Mouse (Mus musculus) MEL (cell line): ENCODE results near the gene Mecom. TPM values are rescaled to one million over a fixed set of nuclear protein-coding genes. Genes with fewer than 3 reads are reported as not detected.

Experiments
- DNase-seq: peaks from one replicate; pipeline ENCODE4 v3.0.0; 2011; ENCODE audit warnings: low read depth, low spot score
- H3K27ac ChIP-seq: 2 replicates; pipeline ENCODE4 v1.5.1; 2012; ENCODE audit warnings: low read depth, mild to moderate bottlenecking, control low read depth, low read length, moderate library complexity; ENCODE audit not compliant: control insufficient read depth
- H3K27me3 ChIP-seq, 2 experiments: fragments of 150-350 bp in 1 of 2; sonication (generic) in 1 of 2; 2 replicates each; pipeline ENCODE4 v1.6.1; 2012; ENCODE audit warnings: low read length in 2 of 2, mild to moderate bottlenecking in 2 of 2, improper control_type of control experiment in 1 of 2, moderate library complexity in 1 of 2; ENCODE audit not compliant: insufficient read depth in 2 of 2, control insufficient read depth in 1 of 2
- H3K36me3 ChIP-seq, 2 experiments: 2 replicates each; pipeline ENCODE4 v1.6.1; 2012 to 2014; ENCODE audit warnings: low read length in 2 of 2, improper control_type of control experiment in 1 of 2, inconsistent platforms in 1 of 2, mild to moderate bottlenecking in 1 of 2; ENCODE audit not compliant: insufficient read depth in 2 of 2, control insufficient read depth in 1 of 2
- H3K4me1 ChIP-seq, 2 experiments: fragments of 150-350 bp in 1 of 2; sonication (generic) in 1 of 2; 2 replicates each; pipeline ENCODE4 v1.6.1; 2012; ENCODE audit warnings: low read length in 2 of 2, improper control_type of control experiment in 1 of 2, mild to moderate bottlenecking in 1 of 2; ENCODE audit not compliant: insufficient read depth in 2 of 2, control insufficient read depth in 1 of 2
- H3K4me3 ChIP-seq, 2 experiments: fragments of 150-350 bp in 1 of 2; sonication (generic) in 1 of 2; 2 replicates each; pipeline ENCODE4 v1.5.1; 2012; ENCODE audit warnings: low read depth in 2 of 2, low read length in 2 of 2, mild to moderate bottlenecking in 2 of 2, moderate library complexity in 2 of 2, control low read depth in 1 of 2, improper control_type of control experiment in 1 of 2; ENCODE audit not compliant: control insufficient read depth in 1 of 2, insufficient read depth in 1 of 2
- H3K79me2 ChIP-seq: 2 replicates; pipeline ENCODE4 v1.6.1; 2012; ENCODE audit warnings: mild to moderate bottlenecking, low read length, moderate library complexity; ENCODE audit not compliant: control insufficient read depth, poor library complexity, insufficient read depth
- H3K9ac ChIP-seq: 2 replicates; pipeline ENCODE4 v1.6.1; 2012; ENCODE audit warnings: low read depth, mild to moderate bottlenecking, control low read depth, low read length, moderate library complexity; ENCODE audit not compliant: control insufficient read depth, poor library complexity, severe bottlenecking
- H3K9me3 ChIP-seq: fragments of 150-350 bp; sonication (generic); replicated peaks from 2 replicates; pipeline ENCODE4 v1.6.1; 2012; ENCODE audit warnings: mild to moderate bottlenecking, low read length, improper control_type of control experiment, moderate library complexity; ENCODE audit not compliant: insufficient read depth
- CHD1 ChIP-seq: IDR thresholded peaks from 2 replicates; pipeline ENCODE4 v1.6.1; 2012; ENCODE audit warnings: low read depth, mild to moderate bottlenecking, inconsistent platforms, low read length, improper control_type of control experiment
- E2F4 ChIP-seq: IDR thresholded peaks from 2 replicates; pipeline ENCODE4 v1.6.1; 2011; ENCODE audit warnings: low read depth, low read length, improper control_type of control experiment, borderline replicate concordance
- ELF1 ChIP-seq: IDR thresholded peaks from 2 replicates; pipeline ENCODE4 v1.6.1; 2014; ENCODE audit warnings: low read depth, mild to moderate bottlenecking, inconsistent platforms, low read length, improper control_type of control experiment, moderate library complexity
- ETS1 ChIP-seq: IDR thresholded peaks from 2 replicates; pipeline ENCODE4 v1.6.1; 2012; ENCODE audit warnings: low read depth, mild to moderate bottlenecking, inconsistent platforms, low read length, improper control_type of control experiment, moderate library complexity
- HCFC1 ChIP-seq: IDR thresholded peaks from 2 replicates; pipeline ENCODE4 v1.6.1; 2012; ENCODE audit warnings: low read depth, mild to moderate bottlenecking, inconsistent platforms, low read length, improper control_type of control experiment, moderate library complexity
- NELFE ChIP-seq: IDR thresholded peaks from 2 replicates; pipeline ENCODE4 v1.6.1; 2011; ENCODE audit warnings: low read depth, low read length, improper control_type of control experiment
- POLR2AphosphoS2 ChIP-seq: IDR thresholded peaks from 2 replicates; pipeline ENCODE4 v1.6.1; 2011; ENCODE audit warnings: low read length, improper control_type of control experiment
- POLR2AphosphoS5 ChIP-seq: IDR thresholded peaks from 2 replicates; pipeline ENCODE4 v1.6.1; 2012; ENCODE audit warnings: low read depth, borderline replicate concordance, mild to moderate bottlenecking, inconsistent platforms, low read length, moderate library complexity, mixed read lengths
- ZKSCAN1 ChIP-seq: IDR thresholded peaks from 2 replicates; pipeline ENCODE4 v1.6.1; 2012; ENCODE audit warnings: low read depth, mild to moderate bottlenecking, inconsistent platforms, low read length, improper control_type of control experiment, moderate library complexity
- polyA plus RNA-seq, 2 experiments: library from polyadenylated mRNA; stranded (reverse) in 1 of 2; unstranded in 1 of 2; fragments of >175 nt in 1 of 2; fragments of >200 nt in 1 of 2; gene quantifications; 2 replicates each; pipeline versions ENCODE4 v1.2.1 to v1.2.4; 2012; ENCODE audit warnings: low replicate concordance in 2 of 2, low read depth in 1 of 2; ENCODE audit not compliant: insufficient read length in 2 of 2, insufficient read depth in 1 of 2, missing spikeins in 1 of 2
- total RNA-seq: library from RNA; depleted of rRNA; stranded (reverse); fragments of 300-350 nt; gene quantifications from 2 replicates; pipeline ENCODE4 v1.2.3, GENCODE M21; 2012; rRNA removed

Mecom gene
- total and polyA plus RNA-seq, 3 experiments = 0.04 TPM; not detected in 2

- no peak for TF ChIP-seq ETS1
- TF ChIP-seq HCFC1 = no peak
- no peak for TF ChIP-seq CHD1
- no peak for TF ChIP-seq POLR2AphosphoS5
- TF ChIP-seq ELF1 = no peak
- TF ChIP-seq NELFE = no peak
- no peak for TF ChIP-seq ZKSCAN1
- TF ChIP-seq E2F4 = no peak
- TF ChIP-seq POLR2AphosphoS2 = no peak
- no peaks in the 10 kb centered on the region for H3K9me3 ChIP-seq
- no peak overlapping the region for H3K4me3 ChIP-seq
- no peak overlapping the region for H3K9ac ChIP-seq
- no peak for DNase-seq
- no peaks in the 10 kb centered on the region for H3K36me3 ChIP-seq
- H3K27ac ChIP-seq = no peak overlapping the region
- H3K4me1 ChIP-seq = no peaks in the 10 kb centered on the region
- H3K79me2 ChIP-seq = no peaks in the 10 kb centered on the region
- H3K27me3 ChIP-seq = no peaks in the 10 kb centered on the region
These were observed 644.1 kb downstream of the Mecom start for GRCm38 (mm10) chr3:29903596-29904308.

Other genes with a start within 250 kb of the Mecom start
- 0.08 TPM in 1 of 2 replicates, not detected in the other for gene Actrt3, start 51.9 kb upstream of the Mecom start, total RNA-seq
- under 1 TPM in 1 of 2 experiments, not detected in 1; 0.04 TPM for gene Actrt3, start 51.9 kb upstream of the Mecom start, polyA plus RNA-seq
- gene Mynn, start 54.1 kb upstream of the Mecom start, total RNA-seq = 13.9 and 17.0 TPM in 2 replicates
- 10 to 100 TPM in 1 of 2 experiments, not detected in 1; 12.3 TPM for gene Mynn, start 54.1 kb upstream of the Mecom start, polyA plus RNA-seq
- not detected in 2 replicates for gene Lrriq4, start 96.5 kb upstream of the Mecom start, total RNA-seq
- not detected for gene Lrriq4, start 96.5 kb upstream of the Mecom start, polyA plus RNA-seq
- not detected in 2 replicates for gene Lrrc34, start 99.9 kb upstream of the Mecom start, total RNA-seq
- not detected for gene Lrrc34, start 99.9 kb upstream of the Mecom start, polyA plus RNA-seq
- gene Lrrc31, start 151.8 kb upstream of the Mecom start, total RNA-seq = 0.07 TPM in 1 of 2 replicates, not detected in the other
- gene Lrrc31, start 151.8 kb upstream of the Mecom start, polyA plus RNA-seq = under 1 TPM in 1 of 2 experiments, not detected in 1; 0.03 TPM
- not detected in 2 replicates for gene Samd7, start 198.3 kb upstream of the Mecom start, total RNA-seq
- gene Samd7, start 198.3 kb upstream of the Mecom start, polyA plus RNA-seq = not detected
- gene Sec62, start 244.9 kb upstream of the Mecom start, total RNA-seq = 32.8 and 35.6 TPM in 2 replicates
- 100 to 1,000 TPM in 1 of 2 experiments, 10 to 100 TPM in 1; 75.4 to 171 TPM for gene Sec62, start 244.9 kb upstream of the Mecom start, polyA plus RNA-seq